Mouse (Mus musculus): ENCODE results near the gene Dgkh.

GRCm38 (mm10) chr14:78526475-78526874 is 206.1 kb downstream of the Dgkh start:
- TF ChIP-seq POLR2A (IDR thresholded peaks at IDR 0.05; ENCODE audit: insufficient read length, low read depth) (no peak), SRF (IDR thresholded peaks at IDR 0.05; ENCODE audit: control insufficient read depth, insufficient read length, low read depth) (no peak), MYOG (IDR thresholded peaks at IDR 0.05; ENCODE audit: control insufficient read depth in 1 of 3, insufficient read depth in 1 of 3, insufficient read length in 2 of 3, low read depth in 2 of 3) (no peak), POLR2AphosphoS2 (IDR thresholded peaks at IDR 0.05; ENCODE audit: insufficient read length, low read depth) (no peak), MYOD1 (IDR thresholded peaks at IDR 0.05; ENCODE audit: control insufficient read depth in 1 of 3, insufficient read length in 2 of 3, low read depth in 2 of 3) (no peak), CEBPB (IDR thresholded peaks at IDR 0.05; ENCODE audit: insufficient read depth, poor library complexity, severe bottlenecking) (no peak), MAX (IDR thresholded peaks at IDR 0.05; ENCODE audit: low read depth) (no peak), TCF3 (IDR thresholded peaks at IDR 0.05; ENCODE audit: insufficient read length, low read depth) (no peak), E2F4 (IDR thresholded peaks at IDR 0.05; ENCODE audit: insufficient read depth) (no peak), TCF12 (IDR thresholded peaks at IDR 0.05; ENCODE audit: insufficient read depth, poor library complexity, severe bottlenecking) (no peak), USF1 (IDR thresholded peaks at IDR 0.05; ENCODE audit: low read depth) (no peak), REST (IDR thresholded peaks at IDR 0.05; ENCODE audit: insufficient read depth, insufficient read length) (no peak)

Data from myocyte (in vitro differentiated cells).